Mouse (Mus musculus): ENCODE results near the gene Rer1. TPM values are rescaled to one million over a fixed set of nuclear protein-coding genes. Genes with fewer than 3 reads are reported as not detected.
"Not testable (repeated sequence)": the region's sequence is repeated elsewhere in the genome, so short reads cannot be mapped to it uniquely, and the experiment has no call there.

The Rer1 gene
- total RNA-seq, 4 experiments from 2014 or later = 96.8 to 116 (median 106) TPM

- no peak for DNase-seq
Measured at GRCm38 (mm10) chr4:155113766-155114410, 27.7 kb upstream of the Rer1 start.

- no peak for DNase-seq
Measured at GRCm38 (mm10) chr4:155109471-155109870, 23.3 kb upstream of the Rer1 start.

GRCm38 (mm10) chr4:155107886-155108285 lies 21.7 kb upstream of the Rer1 start:
- no peak for DNase-seq

GRCm38 (mm10) chr4:155098572-155098971 lies 12.4 kb upstream of the Rer1 start:
- no peak for DNase-seq

GRCm38 (mm10) chr4:155097452-155097851 lies 11.3 kb upstream of the Rer1 start:
- no peak for DNase-seq

GRCm38 (mm10) chr4:155095967-155096366 lies 9.8 kb upstream of the Rer1 start:
- DNase-seq = no peak

GRCm38 (mm10) chr4:155095238-155095900 lies 9.2 kb upstream of the Rer1 start:
- DNase-seq = peak; percentile 83

GRCm38 (mm10) chr4:155094565-155094964 lies 8.4 kb upstream of the Rer1 start:
- DNase-seq = no peak

- DNase-seq = no peak
Measured at GRCm38 (mm10) chr4:155093431-155094149, 7.4 kb upstream of the Rer1 start.

- no peak for DNase-seq
Measured at GRCm38 (mm10) chr4:155092718-155093430, 6.7 kb upstream of the Rer1 start.

- DNase-seq = no peak
Measured at GRCm38 (mm10) chr4:155090688-155091449, 4.7 kb upstream of the Rer1 start.

GRCm38 (mm10) chr4:155090147-155090546 lies 4.0 kb upstream of the Rer1 start:
- no peak for DNase-seq

- DNase-seq = no peak
Measured at GRCm38 (mm10) chr4:155089241-155089640, 3.1 kb upstream of the Rer1 start.

GRCm38 (mm10) chr4:155085206-155086107 lies 725 bp downstream of the Rer1 start:
- DNase-seq = no peak

- no peak for DNase-seq
Measured at GRCm38 (mm10) chr4:155084351-155084750, 1.8 kb downstream of the Rer1 start.

GRCm38 (mm10) chr4:155083553-155083952 lies 2.6 kb downstream of the Rer1 start:
- DNase-seq = no peak

GRCm38 (mm10) chr4:155079666-155080065 lies 6.5 kb downstream of the Rer1 start:
- no peak for DNase-seq

- not testable (repeated sequence) for DNase-seq
Measured at GRCm38 (mm10) chr4:155078808-155079207, 7.4 kb downstream of the Rer1 start.

GRCm38 (mm10) chr4:155076677-155077076 lies 9.5 kb downstream of the Rer1 start:
- no peak for DNase-seq

GRCm38 (mm10) chr4:155075813-155076212 lies 10.4 kb downstream of the Rer1 start:
- DNase-seq = no peak

GRCm38 (mm10) chr4:155075137-155075536 lies 11.0 kb downstream of the Rer1 start:
- DNase-seq = no peak

Measured in adrenal gland, adult 8-10 months (tissue).